Mouse (Mus musculus): ENCODE measurements around the gene Ccser1. TPM values are rescaled to one million over a fixed set of nuclear protein-coding genes. Genes with fewer than 3 reads are reported as not detected.

The Ccser1 gene
- total and polyA plus RNA-seq, 2 experiments: 0.02 to 0.28 TPM

- no peaks in the 10 kb centered on the region for H3K4me1 ChIP-seq (ENCODE audit: control insufficient read depth, insufficient read depth, low read length)
- H3K9ac ChIP-seq (ENCODE audit: low read depth, low read length): no peak overlapping the region
- no peak overlapping the region for H3K27ac ChIP-seq (replicated peaks; ENCODE audit: insufficient read depth, low read depth, low read length)
- WGBS: 55% methylated on average over 2 of the region's 2 CpGs
- H3K36me3 ChIP-seq (ENCODE audit: control insufficient read depth, insufficient read depth, low read length): no peaks in the 10 kb centered on the region
- DNase-seq (ENCODE audit: extremely low read depth, low read depth, low spot score): no peak
- H3K79me2 ChIP-seq (ENCODE audit: control insufficient read depth, insufficient read depth, low read length): no peaks in the 10 kb centered on the region
- no peak overlapping the region for H3K4me3 ChIP-seq (ENCODE audit: insufficient read depth, low read depth, low read length)
- no peaks in the 10 kb centered on the region for H3K27me3 ChIP-seq (ENCODE audit: control insufficient read depth, insufficient read depth, low read length)
- no peak for TF ChIP-seq POLR2A (IDR thresholded peaks at IDR 0.05; ENCODE audit: extremely low read depth, insufficient read depth, low read length)
- no peak for TF ChIP-seq CTCF (IDR thresholded peaks at IDR 0.05; ENCODE audit: low read depth, low read length)
Measured at GRCm38 (mm10) chr6:61765801-61766200, 585.7 kb downstream of the Ccser1 start.

GRCm38 (mm10) chr6:61767151-61767550 is 587.0 kb downstream of the Ccser1 start:
- Histone ChIP-seq H3K4me1 (ENCODE audit: control insufficient read depth, insufficient read depth, low read length) (no peaks in the 10 kb centered on the region), H3K27ac (replicated peaks; ENCODE audit: insufficient read depth, low read depth, low read length) (no peak overlapping the region), H3K36me3 (ENCODE audit: control insufficient read depth, insufficient read depth, low read length) (no peaks in the 10 kb centered on the region), H3K9ac (ENCODE audit: low read depth, low read length) (no peak overlapping the region), H3K27me3 (ENCODE audit: control insufficient read depth, insufficient read depth, low read length) (no peaks in the 10 kb centered on the region), H3K79me2 (ENCODE audit: control insufficient read depth, insufficient read depth, low read length) (no peaks in the 10 kb centered on the region), H3K4me3 (ENCODE audit: insufficient read depth, low read depth, low read length) (no peak overlapping the region)
- DNase-seq (ENCODE audit: extremely low read depth, low read depth, low spot score): no peak
- no peak for TF ChIP-seq POLR2A (IDR thresholded peaks at IDR 0.05; ENCODE audit: extremely low read depth, insufficient read depth, low read length)
- TF ChIP-seq CTCF (IDR thresholded peaks at IDR 0.05; ENCODE audit: low read depth, low read length): no peak
- WGBS: 79% methylated on average over 8 of the region's 8 CpGs

GRCm38 (mm10) chr6:61786706-61787105 is 606.6 kb downstream of the Ccser1 start:
- no peak overlapping the region for H3K4me3 ChIP-seq (ENCODE audit: insufficient read depth, low read depth, low read length)
- no peak overlapping the region for H3K27ac ChIP-seq (replicated peaks; ENCODE audit: insufficient read depth, low read depth, low read length)
- TF ChIP-seq POLR2A (IDR thresholded peaks at IDR 0.05; ENCODE audit: extremely low read depth, insufficient read depth, low read length): no peak
- TF ChIP-seq CTCF (IDR thresholded peaks at IDR 0.05; ENCODE audit: low read depth, low read length): no peak
- no peaks in the 10 kb centered on the region for H3K79me2 ChIP-seq (ENCODE audit: control insufficient read depth, insufficient read depth, low read length)
- H3K36me3 ChIP-seq (ENCODE audit: control insufficient read depth, insufficient read depth, low read length): no peaks in the 10 kb centered on the region
- no peaks in the 10 kb centered on the region for H3K4me1 ChIP-seq (ENCODE audit: control insufficient read depth, insufficient read depth, low read length)
- H3K27me3 ChIP-seq (ENCODE audit: control insufficient read depth, insufficient read depth, low read length): no peaks in the 10 kb centered on the region
- DNase-seq (ENCODE audit: extremely low read depth, low read depth, low spot score): no peak
- WGBS: 79% methylated on average over 2 of the region's 2 CpGs
- no peak overlapping the region for H3K9ac ChIP-seq (ENCODE audit: low read depth, low read length)

DNA sequence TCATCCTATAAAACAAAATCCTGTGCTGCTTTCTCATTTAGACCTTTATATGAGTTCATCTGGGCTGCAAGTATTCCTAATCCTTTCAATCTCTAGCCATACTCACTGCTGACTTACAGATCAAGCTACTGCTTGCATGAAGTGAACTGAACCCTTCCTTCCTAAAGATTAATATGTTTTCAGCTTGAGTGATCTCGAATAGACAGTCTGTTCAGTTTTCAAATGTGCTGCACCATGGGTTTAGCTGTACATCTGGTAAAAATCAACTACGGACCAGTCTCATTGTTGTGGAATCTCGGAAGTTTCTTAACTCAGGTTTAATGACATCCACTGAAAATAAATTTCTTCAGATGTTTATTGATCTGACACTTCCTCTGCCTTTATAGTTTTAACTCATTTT is 620.8 kb downstream of the Ccser1 start:
- H3K27ac ChIP-seq (replicated peaks; ENCODE audit: insufficient read depth, low read depth, low read length): no peak overlapping the region

GRCm38 (mm10) chr6:61805481-61805880 is 625.4 kb downstream of the Ccser1 start:
- no peak for DNase-seq (ENCODE audit: extremely low read depth, low read depth, low spot score)
- H3K4me1 ChIP-seq (ENCODE audit: control insufficient read depth, insufficient read depth, low read length): no peaks in the 10 kb centered on the region
- H3K9ac ChIP-seq (ENCODE audit: low read depth, low read length): no peak overlapping the region
- TF ChIP-seq CTCF (IDR thresholded peaks at IDR 0.05; ENCODE audit: low read depth, low read length): no peak
- TF ChIP-seq POLR2A (IDR thresholded peaks at IDR 0.05; ENCODE audit: extremely low read depth, insufficient read depth, low read length): no peak
- no peak overlapping the region for H3K4me3 ChIP-seq (ENCODE audit: insufficient read depth, low read depth, low read length)
- WGBS: 86% methylated on average over 1 of the region's 1 CpGs
- no peak overlapping the region for H3K27ac ChIP-seq (replicated peaks; ENCODE audit: insufficient read depth, low read depth, low read length)
- no peaks in the 10 kb centered on the region for H3K27me3 ChIP-seq (ENCODE audit: control insufficient read depth, insufficient read depth, low read length)
- H3K79me2 ChIP-seq (ENCODE audit: control insufficient read depth, insufficient read depth, low read length): no peaks in the 10 kb centered on the region
- no peaks in the 10 kb centered on the region for H3K36me3 ChIP-seq (ENCODE audit: control insufficient read depth, insufficient read depth, low read length)

More for the DNA sequence above, 620.8 kb downstream of the Ccser1 start:
- no peak overlapping the region for H3K4me3 ChIP-seq (ENCODE audit: insufficient read depth, low read depth, low read length)
- H3K27me3 ChIP-seq (ENCODE audit: control insufficient read depth, insufficient read depth, low read length): no peaks in the 10 kb centered on the region
- no peak overlapping the region for H3K9ac ChIP-seq (ENCODE audit: low read depth, low read length)
- 72% methylated on average over 3 of the region's 3 CpGs for WGBS
- H3K36me3 ChIP-seq (ENCODE audit: control insufficient read depth, insufficient read depth, low read length): no peaks in the 10 kb centered on the region
- H3K4me1 ChIP-seq (ENCODE audit: control insufficient read depth, insufficient read depth, low read length): no peaks in the 10 kb centered on the region
- DNase-seq (ENCODE audit: extremely low read depth, low read depth, low spot score): no peak
- TF ChIP-seq CTCF (IDR thresholded peaks at IDR 0.05; ENCODE audit: low read depth, low read length): no peak
- no peak for TF ChIP-seq POLR2A (IDR thresholded peaks at IDR 0.05; ENCODE audit: extremely low read depth, insufficient read depth, low read length)
- H3K79me2 ChIP-seq (ENCODE audit: control insufficient read depth, insufficient read depth, low read length): no peaks in the 10 kb centered on the region

DNA sequence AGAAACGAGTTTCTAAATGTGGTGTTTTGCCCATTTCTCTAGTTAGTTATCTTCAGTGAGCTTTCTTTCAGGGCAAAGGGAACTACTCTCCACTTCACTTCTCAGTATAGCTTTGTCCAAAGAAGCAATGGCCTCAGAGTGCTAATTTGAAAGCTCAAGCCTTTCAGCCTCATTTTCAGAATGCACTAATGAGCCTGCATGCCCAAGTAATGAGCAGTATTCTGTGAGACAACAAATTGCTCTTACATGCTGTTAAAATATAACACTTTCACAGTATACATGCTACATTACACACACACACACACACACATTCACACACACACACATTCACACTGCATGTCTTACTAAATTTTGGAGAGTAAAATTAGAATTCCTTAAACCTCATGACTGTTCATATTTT is 637.6 kb downstream of the Ccser1 start:
- H3K4me1 ChIP-seq (ENCODE audit: control insufficient read depth, insufficient read depth, low read length): no peaks in the 10 kb centered on the region
- H3K79me2 ChIP-seq (ENCODE audit: control insufficient read depth, insufficient read depth, low read length): no peaks in the 10 kb centered on the region
- DNase-seq (ENCODE audit: extremely low read depth, low read depth, low spot score): no peak
- H3K4me3 ChIP-seq (ENCODE audit: insufficient read depth, low read depth, low read length): no peak overlapping the region
- TF ChIP-seq CTCF (IDR thresholded peaks at IDR 0.05; ENCODE audit: low read depth, low read length): no peak
- H3K36me3 ChIP-seq (ENCODE audit: control insufficient read depth, insufficient read depth, low read length): no peaks in the 10 kb centered on the region
- no peak overlapping the region for H3K27ac ChIP-seq (replicated peaks; ENCODE audit: insufficient read depth, low read depth, low read length)
- no peak overlapping the region for H3K9ac ChIP-seq (ENCODE audit: low read depth, low read length)
- WGBS: 34% methylated on average over 1 of the region's 1 CpGs
- no peaks in the 10 kb centered on the region for H3K27me3 ChIP-seq (ENCODE audit: control insufficient read depth, insufficient read depth, low read length)
